Mouse (Mus musculus): ENCODE measurements at regions not wholly inside any gene's neighbourhood (a gene's known extent, or its start where the extent isn't known, plus 50 kb on each side); places are given as distances from the start of the nearest gene placed in this dataset.

- DNase-seq (ENCODE audit: low spot score in 2 of 2), result no peak
These were observed 105.4 kb upstream of the Mroh9 start for GRCm38 (mm10) chr1:163190841-163191240.

GRCm38 (mm10) chr1:163181851-163182250 is 96.4 kb upstream of the Mroh9 start:
- DNase-seq (ENCODE audit: low spot score in 2 of 2), result no peak

GRCm38 (mm10) chr1:163177011-163177410 is 91.5 kb upstream of the Mroh9 start:
- no peak for DNase-seq (ENCODE audit: low spot score in 2 of 2)

- DNase-seq (ENCODE audit: low spot score in 2 of 2), result no peak
These were observed 81.6 kb upstream of the Mroh9 start for GRCm38 (mm10) chr1:163167051-163167450.

- no peak for DNase-seq (ENCODE audit: low spot score in 2 of 2)
These were observed 78.2 kb upstream of the Mroh9 start for GRCm38 (mm10) chr1:163163636-163164035.

GRCm38 (mm10) chr1:163159911-163160310 is 74.4 kb upstream of the Mroh9 start:
- DNase-seq (ENCODE audit: low spot score in 2 of 2), result no peak

- DNase-seq (ENCODE audit: low spot score in 2 of 2), result no peak
These were observed 73.0 kb upstream of the Mroh9 start for GRCm38 (mm10) chr1:163158491-163158890.

GRCm38 (mm10) chr1:163150203-163150855 is 64.9 kb upstream of the Mroh9 start:
- DNase-seq (ENCODE audit: low spot score in 2 of 2), result peak; percentile 20 to 21

GRCm38 (mm10) chr1:163146641-163147040 is 61.2 kb upstream of the Mroh9 start:
- no peak for DNase-seq (ENCODE audit: low spot score in 2 of 2)

- DNase-seq (ENCODE audit: low spot score in 2 of 2), result no peak
These were observed 57.6 kb upstream of the Mroh9 start for GRCm38 (mm10) chr1:163143113-163143512.

- DNase-seq (ENCODE audit: low spot score in 2 of 2), result no peak
These were observed 56.0 kb upstream of the Mroh9 start for GRCm38 (mm10) chr1:163141471-163141870.

- no peak for DNase-seq (ENCODE audit: low spot score in 2 of 2)
These were observed 52.7 kb upstream of the Mroh9 start for GRCm38 (mm10) chr1:163138179-163138578.

Measured in natural killer cell, adult 2 months (primary cell).